Comparison of ENCODE assay signal across 19 mouse cellular contexts in the genomic region with DNA sequence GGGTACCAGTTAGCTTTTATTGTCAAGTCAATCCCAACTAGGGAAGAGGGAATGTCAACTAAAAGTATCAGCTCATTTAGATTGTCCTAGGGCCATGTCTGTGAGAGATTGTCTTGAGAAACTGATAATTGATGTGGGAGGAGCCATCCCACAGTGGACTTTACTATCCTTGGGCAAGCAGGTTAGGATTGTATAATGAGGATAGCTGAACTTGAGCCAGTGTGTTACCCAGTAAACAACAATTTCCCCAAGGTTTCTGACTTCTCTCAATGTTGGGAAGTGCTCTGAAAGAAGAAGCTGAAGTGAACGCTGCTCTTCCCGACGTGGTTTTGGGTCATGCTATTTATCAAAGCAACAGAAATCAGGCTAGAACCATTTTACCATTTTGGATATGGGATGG. TPM values are rescaled to one million over a fixed set of nuclear protein-coding genes. Genes with fewer than 3 reads are reported as not detected.
DNase-seq lines count a peak whose midpoint lies in the region; ATAC-seq and TF ChIP-seq lines count a peak whose summit lies in the region.
"Had no signal": no experiment of that assay in that cellular context is flagged by ENCODE, and none has a peak within 500 bp of the region (broad histone marks: within the 10 kb centered on the region; RNA-seq: fewer than 3 reads in every experiment).

No protein-coding gene starts in this region.

- ATAC-seq in kidney, embryonic 14.5 days (ENCODE audit: low FRiP score, low TSS enrichment) = no peak
- ATAC-seq in kidney, embryonic 15.5 days (replicated peaks; ENCODE audit: low FRiP score) = no peak
- ATAC-seq: activated CD4-positive, CD25-positive, alpha-beta regulatory T cell, adult 4 months; CD4-positive, CD25-positive, alpha-beta regulatory T cell, adult 4 months; Patski had no signal

- no peak for TF ChIP-seq CTCF in kidney, adult 2 months (conservative IDR thresholded peaks at IDR 0.05; ENCODE audit: insufficient read depth, insufficient read length, low read depth, low read length)

- no peak overlapping the region for H3K27ac ChIP-seq in kidney, adult 2 months (ENCODE audit: insufficient read depth, low read depth, low read length)
- no peak overlapping the region for H3K27ac ChIP-seq in kidney, embryonic 14.5 days (ENCODE audit: low read depth, low read length)
- H3K27ac ChIP-seq in kidney, embryonic 15.5 days = no peak overlapping the region

- H3K27me3 ChIP-seq in kidney, adult 2 months (replicated peaks; ENCODE audit: control insufficient read depth, insufficient read depth, low read length) = no peaks in the 10 kb centered on the region
- H3K27me3 ChIP-seq in kidney, embryonic 14.5 days (ENCODE audit: control insufficient read depth, insufficient read depth, low read length) = no peaks in the 10 kb centered on the region
- no peaks in the 10 kb centered on the region for H3K27me3 ChIP-seq in kidney, embryonic 15.5 days
- H3K27me3 ChIP-seq: CH12.LX had no signal

- H3K4me1 ChIP-seq in kidney, adult 2 months (ENCODE audit: control insufficient read depth, insufficient read depth, low read length) = no peaks in the 10 kb centered on the region
- H3K4me1 ChIP-seq in kidney, embryonic 14.5 days (ENCODE audit: control insufficient read depth, insufficient read depth, low read length) = peaks cover 4% of the 10 kb centered on the region; the same call in 1 of the 2 replicates
- 0 out of 2 replicates have a peak, but pooled peaks cover 10% of the 10 kb centered on the region for H3K4me1 ChIP-seq in kidney, embryonic 15.5 days

- H3K9me3 ChIP-seq in kidney, embryonic 14.5 days (ENCODE audit: control insufficient read depth, low read length) = no peaks in the 10 kb centered on the region
- no peaks in the 10 kb centered on the region for H3K9me3 ChIP-seq in kidney, embryonic 15.5 days (replicated peaks)

- H3K4me3 ChIP-seq in kidney, adult 2 months (ENCODE audit: insufficient read depth, low read depth, low read length) = no peak overlapping the region
- H3K4me3 ChIP-seq in kidney, embryonic 14.5 days (ENCODE audit: low read length) = no peak overlapping the region
- H3K4me3 ChIP-seq in kidney, embryonic 15.5 days (replicated peaks) = no peak overlapping the region

- H3K36me3 ChIP-seq in kidney, adult 2 months (ENCODE audit: control insufficient read depth, insufficient read depth, low read length) = no peaks in the 10 kb centered on the region
- H3K36me3 ChIP-seq in kidney, embryonic 14.5 days (ENCODE audit: control insufficient read depth, insufficient read depth, low read length) = no peaks in the 10 kb centered on the region
- peaks cover 9% of the 10 kb centered on the region; the same call in 1 of the 2 replicates for H3K36me3 ChIP-seq in kidney, embryonic 15.5 days
- H3K36me3 ChIP-seq: G1E had no signal

- H3K4me2 ChIP-seq in kidney, embryonic 14.5 days (replicated peaks; ENCODE audit: low read depth, low read length) = no peak overlapping the region
- H3K4me2 ChIP-seq in kidney, embryonic 15.5 days = no peak overlapping the region

- WGBS in kidney, adult 2 months = 94% methylated on average over 3 of the region's 3 CpGs
- 81% methylated on average over 3 of the region's 3 CpGs for WGBS in kidney, embryonic 14.5 days
- 92% methylated on average over 3 of the region's 3 CpGs for WGBS in kidney, embryonic 15.5 days

- H3K9ac ChIP-seq in kidney, embryonic 14.5 days (ENCODE audit: low read depth, low read length) = no peak overlapping the region
- H3K9ac ChIP-seq in kidney, embryonic 15.5 days = no peak overlapping the region

- DNase-seq in kidney, adult 2 months = peak; percentile 55
- DNase-seq in kidney, adult 9 months = peak; percentile 64
- DNase-seq: adrenal gland, adult 2 months; adrenal gland, adult 8-10 months; adrenal gland, postnatal 10 days; adrenal gland, postnatal 14 days; adrenal gland, postnatal 25 days; adrenal gland, postnatal 36 days; B cell, adult 2 months; cerebellum, adult 11 months; cerebellum, adult 11-12 months; cerebellum, adult 18-20 months had no signal

- TF ChIP-seq POLR2A in kidney, adult 2 months (IDR thresholded peaks at IDR 0.05; ENCODE audit: low read depth, low read length) = no peak

RNA-seq across cellular contexts. Expression of gene Flrt2, which starts 13.0 kb away (rescaled TPM):
- 2.0 and 2.1 TPM in 2 replicates for polyA plus RNA-seq in kidney, adult 2 months (2012; rRNA removed)
- polyA plus RNA-seq in kidney, embryonic 14.5 days (2014; fragmentation: Nextera tagmentation; extraction: Ambion mirVana) = 32.2 and 45.3 TPM in 2 replicates
- polyA plus RNA-seq in kidney, embryonic 15.5 days (2015; fragmentation: Nextera tagmentation; extraction: Ambion mirVana) = 35.4 and 37.0 TPM in 2 replicates
- polyA plus RNA-seq: CD4-positive, CD25-positive, alpha-beta regulatory T cell, adult 4 months; G1E had no signal

Comparison
In these comparisons a context has a peak if more than half of its experiments do, and no peak if none do; other contexts are left out.
1. RNA of gene Flrt2, which starts 13.0 kb away (polyA plus RNA-seq): 32.2 to 45.3 TPM in kidney, embryonic 14.5 days and 35.4 to 37.0 TPM in kidney, embryonic 15.5 days; 2.0 to 2.1 TPM in kidney, adult 2 months; every median in the first group is over 10 times any median in the second.